Mouse (Mus musculus): ENCODE measurements around the gene Ubd. TPM values are rescaled to one million over a fixed set of nuclear protein-coding genes. Genes with fewer than 3 reads are reported as not detected.

Gene Ubd
- polyA plus RNA-seq, 1 experiment from 2014 or later: not detected

Other genes starting within 250 kb of the Ubd start
- 111 and 116 TPM in 2 replicates for gene Ppp1r11, start 242.2 kb upstream of the Ubd start, polyA plus RNA-seq (2015; fragmentation: Nextera tagmentation; extraction: Ambion mirVana)
- 90.7 and 94.7 TPM in 2 replicates for gene Znrd1, start 235.3 kb upstream of the Ubd start, polyA plus RNA-seq (2015; fragmentation: Nextera tagmentation; extraction: Ambion mirVana)
- gene Znrd1as, start 235.3 kb upstream of the Ubd start, polyA plus RNA-seq (2015; fragmentation: Nextera tagmentation; extraction: Ambion mirVana): 6.7 and 6.8 TPM in 2 replicates
- not detected in 2 replicates for gene 2410137M14Rik, start 212.7 kb upstream of the Ubd start, polyA plus RNA-seq (2015; fragmentation: Nextera tagmentation; extraction: Ambion mirVana)
- 0.44 and 0.57 TPM in 2 replicates for gene H2-M5, start 204.4 kb upstream of the Ubd start, polyA plus RNA-seq (2015; fragmentation: Nextera tagmentation; extraction: Ambion mirVana)
- gene Zfp57, start 192.7 kb upstream of the Ubd start, polyA plus RNA-seq (2015; fragmentation: Nextera tagmentation; extraction: Ambion mirVana): 64.5 and 66.7 TPM in 2 replicates
- 0.09 and 0.13 TPM in 2 replicates for gene Mog, start 170.5 kb upstream of the Ubd start, polyA plus RNA-seq (2015; fragmentation: Nextera tagmentation; extraction: Ambion mirVana)
- gene Gabbr1, start 147.9 kb upstream of the Ubd start, polyA plus RNA-seq (2015; fragmentation: Nextera tagmentation; extraction: Ambion mirVana): 5.6 and 7.7 TPM in 2 replicates
- not detected in 2 replicates for gene Olfr90, start 105.4 kb upstream of the Ubd start, polyA plus RNA-seq (2015; fragmentation: Nextera tagmentation; extraction: Ambion mirVana)
- gene Olfr91, start 95.6 kb upstream of the Ubd start, polyA plus RNA-seq (2015; fragmentation: Nextera tagmentation; extraction: Ambion mirVana): not detected in 2 replicates
- gene Olfr92, start 73.8 kb upstream of the Ubd start, polyA plus RNA-seq (2015; fragmentation: Nextera tagmentation; extraction: Ambion mirVana): not detected in 2 replicates
- gene Olfr93, start 32.4 kb upstream of the Ubd start, polyA plus RNA-seq (2015; fragmentation: Nextera tagmentation; extraction: Ambion mirVana): not detected in 2 replicates
- gene Olfr94, start 7.1 kb downstream of the Ubd start, polyA plus RNA-seq (2015; fragmentation: Nextera tagmentation; extraction: Ambion mirVana): not detected in 2 replicates
- not detected in 2 replicates for gene Olfr95, start 19.2 kb downstream of the Ubd start, polyA plus RNA-seq (2015; fragmentation: Nextera tagmentation; extraction: Ambion mirVana)
- gene Olfr96, start 26.3 kb downstream of the Ubd start, polyA plus RNA-seq (2015; fragmentation: Nextera tagmentation; extraction: Ambion mirVana): not detected in 2 replicates
- not detected in 2 replicates for gene Olfr97, start 43.4 kb downstream of the Ubd start, polyA plus RNA-seq (2015; fragmentation: Nextera tagmentation; extraction: Ambion mirVana)
- gene Olfr98, start 69.9 kb downstream of the Ubd start, polyA plus RNA-seq (2015; fragmentation: Nextera tagmentation; extraction: Ambion mirVana): not detected in 2 replicates
- gene H2-M3, start 76.3 kb downstream of the Ubd start, polyA plus RNA-seq (2015; fragmentation: Nextera tagmentation; extraction: Ambion mirVana): 1.5 TPM in 2 replicates
- gene Olfr99, start 89.6 kb downstream of the Ubd start, polyA plus RNA-seq (2015; fragmentation: Nextera tagmentation; extraction: Ambion mirVana): not detected in 2 replicates
- gene Olfr101, start 110.4 kb downstream of the Ubd start, polyA plus RNA-seq (2015; fragmentation: Nextera tagmentation; extraction: Ambion mirVana): not detected in 2 replicates
- gene Olfr102, start 123.2 kb downstream of the Ubd start, polyA plus RNA-seq (2015; fragmentation: Nextera tagmentation; extraction: Ambion mirVana): not detected in 2 replicates
- not detected in 2 replicates for gene Olfr103, start 145.8 kb downstream of the Ubd start, polyA plus RNA-seq (2015; fragmentation: Nextera tagmentation; extraction: Ambion mirVana)
- gene Olfr104-ps, start 165.7 kb downstream of the Ubd start, polyA plus RNA-seq (2015; fragmentation: Nextera tagmentation; extraction: Ambion mirVana): not detected in 2 replicates
- gene Olfr105-ps, start 185.1 kb downstream of the Ubd start, polyA plus RNA-seq (2015; fragmentation: Nextera tagmentation; extraction: Ambion mirVana): not detected in 2 replicates
- not detected in 2 replicates for gene Olfr106-ps, start 196.5 kb downstream of the Ubd start, polyA plus RNA-seq (2015; fragmentation: Nextera tagmentation; extraction: Ambion mirVana)
- gene Olfr107, start 205.3 kb downstream of the Ubd start, polyA plus RNA-seq (2015; fragmentation: Nextera tagmentation; extraction: Ambion mirVana): not detected in 2 replicates

All from kidney, embryonic 16.5 days (tissue).